Mouse (Mus musculus) ES-Bruce4 (cell line): ENCODE measurements around the gene Glrx3. TPM values are rescaled to one million over a fixed set of nuclear protein-coding genes. Genes with fewer than 3 reads are reported as not detected.
"Not testable (repeated sequence)": the region's sequence is repeated elsewhere in the genome, so short reads cannot be mapped to it uniquely, and the experiment has no call there.

Experiments used
- H3K27ac ChIP-seq: 2 replicates; pipeline ENCODE4 v1.5.1; 2012; ENCODE audit warnings: low read length, inconsistent platforms; ENCODE audit not compliant: insufficient read depth
- H3K27me3 ChIP-seq: 2 replicates; pipeline ENCODE4 v1.6.1; 2012; ENCODE audit warnings: mild to moderate bottlenecking, low read length, inconsistent platforms; ENCODE audit not compliant: control insufficient read depth, poor library complexity, insufficient read depth, severe bottlenecking
- H3K36me3 ChIP-seq: 2 replicates; pipeline ENCODE4 v1.6.1; 2012; ENCODE audit warnings: inconsistent platforms, mild to moderate bottlenecking, low read length, moderate library complexity; ENCODE audit not compliant: control insufficient read depth, poor library complexity, insufficient read depth, severe bottlenecking
- H3K4me1 ChIP-seq: one replicate; pipeline ENCODE4 v1.8.1; 2011; ENCODE audit warnings: low read length; ENCODE audit not compliant: control insufficient read depth, insufficient read depth
- H3K4me3 ChIP-seq: 2 replicates; pipeline ENCODE4 v1.5.1; 2011; ENCODE audit warnings: low read depth, mild to moderate bottlenecking, low read length
- H3K9ac ChIP-seq: 2 replicates; pipeline ENCODE4 v1.6.1; 2012; ENCODE audit warnings: low read depth, mild to moderate bottlenecking, inconsistent platforms; ENCODE audit not compliant: poor library complexity, severe bottlenecking
- H3K9me3 ChIP-seq: replicated peaks from 2 replicates; pipeline ENCODE4 v1.6.1; 2012; ENCODE audit warnings: mild to moderate bottlenecking, low read length, inconsistent platforms; ENCODE audit not compliant: control insufficient read depth, poor library complexity, insufficient read depth, severe bottlenecking
- CTCF ChIP-seq: IDR thresholded peaks from one replicate; pipeline ENCODE4 v1.8.1; 2011; ENCODE audit warnings: low read depth, low read length
- EP300 ChIP-seq: IDR thresholded peaks from 2 replicates; pipeline ENCODE4 v1.6.1; 2011; ENCODE audit warnings: low read depth, low read length; ENCODE audit not compliant: insufficient read depth
- POLR2A ChIP-seq: IDR thresholded peaks from one replicate; pipeline ENCODE4 v1.8.1; 2011; ENCODE audit warnings: low read length; ENCODE audit not compliant: insufficient read depth
- polyA plus RNA-seq: library from polyadenylated mRNA; stranded (reverse); fragments of >200 nt; gene quantifications from 2 replicates; pipeline ENCODE4 v1.2.4, GENCODE M21; 2011; ENCODE audit warnings: low read depth; ENCODE audit not compliant: missing spikeins, insufficient read depth, insufficient read length

Gene Glrx3
- polyA plus RNA-seq, 1 experiment, result 274 TPM

GRCm38 (mm10) chr7:137431769-137432603 is 5.4 kb upstream of the Glrx3 start:
- Histone ChIP-seq H3K9me3 (no peaks in the 10 kb centered on the region), H3K4me1 (peaks cover 7% of the 10 kb centered on the region), H3K4me3 (no peak overlapping the region), H3K27me3 (no peaks in the 10 kb centered on the region), H3K27ac (no peak overlapping the region), H3K9ac (no peak overlapping the region), H3K36me3 (no peaks in the 10 kb centered on the region)
- TF ChIP-seq EP300, result no peak

- no peaks in the 10 kb centered on the region for H3K27me3 ChIP-seq
- H3K9ac ChIP-seq, result no peak overlapping the region
- no peak for TF ChIP-seq EP300
- H3K9me3 ChIP-seq, result no peaks in the 10 kb centered on the region
- H3K4me3 ChIP-seq, result no peak overlapping the region
- H3K36me3 ChIP-seq, result no peaks in the 10 kb centered on the region
- H3K27ac ChIP-seq, result peak overlapping the region; percentile 88
- no peaks in the 10 kb centered on the region for H3K4me1 ChIP-seq
Measured at GRCm38 (mm10) chr7:137436901-137437300, 513 bp upstream of the Glrx3 start.

- TF ChIP-seq POLR2A (no peak), EP300 (no peak), CTCF (no peak)
- Histone ChIP-seq H3K4me1 (no peaks in the 10 kb centered on the region), H3K27me3 (no peaks in the 10 kb centered on the region), H3K9ac (peak overlapping the region; percentile 92), H3K4me3 (peak overlapping the region; percentile 83), H3K27ac (peak overlapping the region; percentile 64), H3K9me3 (no peaks in the 10 kb centered on the region), H3K36me3 (no peaks in the 10 kb centered on the region)
Measured at GRCm38 (mm10) chr7:137438179-137438550, 751 bp downstream of the Glrx3 start.

DNA sequence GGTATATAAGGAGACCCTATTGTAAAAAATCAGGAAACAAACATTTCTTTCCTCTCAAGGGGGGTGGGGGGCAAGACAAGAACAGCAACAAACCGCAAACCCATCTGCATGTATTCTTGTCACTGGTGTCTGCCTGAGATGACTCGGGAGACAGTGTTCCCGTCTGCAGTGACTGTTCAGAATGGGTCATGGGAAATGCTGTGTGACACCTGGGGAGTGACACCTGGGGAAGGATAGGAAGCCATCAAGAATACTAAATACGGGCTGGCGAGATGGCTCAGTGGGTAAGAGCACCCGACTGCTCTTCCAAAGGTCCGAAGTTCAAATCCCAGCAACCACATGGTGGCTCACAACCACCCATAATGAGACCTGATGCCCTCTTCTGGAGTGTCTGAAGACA is 1.5 kb downstream of the Glrx3 start:
- not testable (repeated sequence) for H3K36me3 ChIP-seq, H3K27me3 ChIP-seq, H3K9me3 ChIP-seq, H3K4me1 ChIP-seq
- Histone ChIP-seq H3K9ac (peak overlapping the region; percentile 92), H3K4me3 (peak overlapping the region; percentile 62), H3K27ac (peak overlapping the region; percentile 34; the same call in 1 of the 2 replicates)

DNA sequence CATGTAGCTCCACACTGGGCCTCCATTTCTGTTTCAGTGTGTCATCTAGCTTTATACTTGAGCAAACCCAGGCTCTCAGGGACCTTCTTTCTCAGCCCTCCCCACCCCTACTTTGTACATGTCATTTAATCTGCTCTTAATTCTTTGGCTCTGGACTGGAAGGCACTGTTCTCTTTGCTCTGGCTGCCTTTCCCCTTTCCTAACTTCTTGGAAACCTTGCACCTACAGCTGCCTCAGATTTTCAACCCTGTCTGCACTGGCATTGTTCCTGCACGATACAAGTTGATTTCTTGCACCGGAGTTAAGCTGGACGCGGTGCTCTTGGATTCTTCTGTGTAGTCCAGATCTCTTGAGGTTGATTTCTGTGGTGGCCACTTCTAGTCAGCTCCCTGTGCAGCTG is 5.5 kb downstream of the Glrx3 start:
- no peaks in the 10 kb centered on the region for H3K4me1 ChIP-seq
- no peak overlapping the region for H3K27ac ChIP-seq
- H3K27me3 ChIP-seq, result no peaks in the 10 kb centered on the region
- TF ChIP-seq CTCF, result no peak
- no peak for TF ChIP-seq EP300
- no peak for TF ChIP-seq POLR2A
- H3K9me3 ChIP-seq, result no peaks in the 10 kb centered on the region
- H3K4me3 ChIP-seq, result no peak overlapping the region
- H3K36me3 ChIP-seq, result peaks cover 20% of the 10 kb centered on the region
- H3K9ac ChIP-seq, result no peak overlapping the region

GRCm38 (mm10) chr7:137445321-137445720 is 7.9 kb downstream of the Glrx3 start:
- H3K9me3 ChIP-seq, result no peaks in the 10 kb centered on the region
- H3K4me3 ChIP-seq, result no peak overlapping the region
- H3K27ac ChIP-seq, result no peak overlapping the region
- H3K9ac ChIP-seq, result no peak overlapping the region
- H3K36me3 ChIP-seq, result peaks cover 29% of the 10 kb centered on the region
- TF ChIP-seq EP300 (no peak), CTCF (no peak), POLR2A (no peak)
- H3K27me3 ChIP-seq, result no peaks in the 10 kb centered on the region
- H3K4me1 ChIP-seq, result no peaks in the 10 kb centered on the region
